Mouse (Mus musculus) megakaryocyte, embryonic 14.5 days (primary cell): ENCODE measurements around the gene Ppp4r3a.

Experiments used
- FLI1 ChIP-seq: IDR thresholded peaks from 2 replicates; pipeline ENCODE4 v1.6.1; 2012; ENCODE audit warnings: low read length, inconsistent platforms, mixed read lengths
- GATA1 ChIP-seq: IDR thresholded peaks from 3 replicates; pipeline ENCODE4 v1.6.1; 2012; ENCODE audit warnings: mixed read lengths, low read length, inconsistent platforms, borderline replicate concordance

- TF ChIP-seq GATA1 (no peak), FLI1 (no peak)
Observed at GRCm38 (mm10) chr12:101013078-101013665, 70.3 kb downstream of the Ppp4r3a start.
